Mouse (Mus musculus) monocyte, adult 5-6 weeks (primary cell): ENCODE results near the gene Hormad1. TPM values are rescaled to one million over a fixed set of nuclear protein-coding genes. Genes with fewer than 3 reads are reported as not detected.
A peak's percentile ranks its signal among the peaks of the same experiment; 100 is the strongest.

Experiments
- ATAC-seq: fragments of 153-309, 156-312 bp; replicated peaks from 2 replicates; pipeline ENCODE4 v1.8.0; 2017; ENCODE audit warnings: mild to moderate bottlenecking; ENCODE audit not compliant: low TSS enrichment, insufficient number of reproducible peaks, severe bottlenecking, poor library complexity, low FRiP score
- total RNA-seq: library from RNA; stranded (forward); fragments of 200-1000, 200-491, 200-594 nt; gene quantifications from 3 replicates; pipeline ENCODE4 v1.2.3, GENCODE M21; 2017

Gene Hormad1
- total RNA-seq, 1 experiment from 2014 or later = not detected

- ATAC-seq = no peak
These were observed 68.3 kb downstream of the Hormad1 start for GRCm38 (mm10) chr3:95627763-95628162.

GRCm38 (mm10) chr3:95629755-95630154 lies 70.3 kb downstream of the Hormad1 start:
- ATAC-seq = no peak

GRCm38 (mm10) chr3:95630856-95631255 lies 71.4 kb downstream of the Hormad1 start:
- peak; percentile 44; the same call in 1 of the 2 replicates for ATAC-seq

- ATAC-seq = no peak
These were observed 71.8 kb downstream of the Hormad1 start for GRCm38 (mm10) chr3:95631304-95631703.

- ATAC-seq = peak; percentile 47
These were observed 73.4 kb downstream of the Hormad1 start for GRCm38 (mm10) chr3:95632648-95633588.

- ATAC-seq = no peak
These were observed 76.2 kb downstream of the Hormad1 start for GRCm38 (mm10) chr3:95635636-95636035.

GRCm38 (mm10) chr3:95636072-95636471 lies 76.6 kb downstream of the Hormad1 start:
- ATAC-seq = no peak

Other genes with a start within 250 kb of the Hormad1 start
- 125 to 137 TPM (median 130 TPM) in 3 replicates for gene Cers2, start 244.9 kb upstream of the Hormad1 start, total RNA-seq
- 21.0 to 33.6 TPM (median 22.6 TPM) in 3 replicates for gene Setdb1, start 202.5 kb upstream of the Hormad1 start, total RNA-seq
- gene 4930558C23Rik, start 156.8 kb upstream of the Hormad1 start, total RNA-seq = not detected in 3 replicates
- 30.7 to 46.7 TPM (median 44.1 TPM) in 3 replicates for gene Arnt, start 125.3 kb upstream of the Hormad1 start, total RNA-seq
- 0.19 to 0.87 TPM (median 0.75 TPM) in 3 replicates for gene Ctsk, start 60.4 kb upstream of the Hormad1 start, total RNA-seq
- gene Ctss, start 32.9 kb upstream of the Hormad1 start, total RNA-seq = 2,267 to 4,734 TPM (median 3,937 TPM) in 3 replicates
- 26.6 to 53.1 TPM (median 29.7 TPM) in 3 replicates for gene Golph3l, start 29.3 kb downstream of the Hormad1 start, total RNA-seq
- gene Ensa, start 65.3 kb downstream of the Hormad1 start, total RNA-seq = 127 to 153 TPM (median 131 TPM) in 3 replicates
- 678 to 973 TPM (median 884 TPM) in 3 replicates for gene Mcl1, start 99.1 kb downstream of the Hormad1 start, total RNA-seq
- gene Adamtsl4, start 128.2 kb downstream of the Hormad1 start, total RNA-seq = 0.38 to 7.2 TPM (median 0.53 TPM) in 3 replicates
- gene Ecm1, start 179.9 kb downstream of the Hormad1 start, total RNA-seq = 1.6 to 7.1 TPM in 2 of 3 replicates, not detected in the other
- gene Tars2, start 200.5 kb downstream of the Hormad1 start, total RNA-seq = 15.4 to 29.0 TPM (median 21.4 TPM) in 3 replicates